Comparison of ENCODE assay signal across 8 mouse cellular contexts in genomic region chr2:32236760-32237487, GRCm38 (mm10). TPM values are rescaled to one million over a fixed set of nuclear protein-coding genes. Genes with fewer than 3 reads are reported as not detected.
A peak's percentile ranks its signal among the peaks of the same experiment; 100 is the strongest.
DNase-seq lines count a peak whose midpoint lies in the region; ATAC-seq and TF ChIP-seq lines count a peak whose summit lies in the region.

No protein-coding gene starts in this region.

- DNase-seq in gastrocnemius, adult 18-20 months (ENCODE audit: low spot score) = peak; percentile 58
- DNase-seq in gastrocnemius, adult 8-10 months (ENCODE audit: low spot score in 2 of 2) = no peak
- DNase-seq in heart, postnatal 14 days = peak; percentile 42 to 50
- DNase-seq in kidney, postnatal 4 days = peak; percentile 66 to 75
- peak; percentile 59 for DNase-seq in lung, postnatal 25 days (ENCODE audit: low spot score)
- peak; percentile 33 for DNase-seq in right cerebral cortex, postnatal 25 days

- H3K27ac ChIP-seq in bone marrow macrophage, adult 2 months (ENCODE audit: insufficient read depth, low read depth, low read length) = peak overlapping the region; percentile 51
- peak overlapping the region; percentile 95 for H3K27ac ChIP-seq in embryonic facial prominence, embryonic 15.5 days (replicated peaks)

- intact Hi-C loops in heart, postnatal 14 days (cut with DNase I) = loop anchor here (2.0 kb wide), 1 partner anchor 46 kb away; no protein-coding TSS in a partner anchor

- H3K9me3 ChIP-seq in embryonic facial prominence, embryonic 15.5 days (replicated peaks) = no peaks in the 10 kb centered on the region

- no peak for TF ChIP-seq CTCF in bone marrow macrophage, adult 2 months (IDR thresholded peaks at IDR 0.05; ENCODE audit: low read depth, low read length)

- peak overlapping the region; percentile 76 for H3K9ac ChIP-seq in embryonic facial prominence, embryonic 15.5 days

- no peaks in the 10 kb centered on the region for H3K27me3 ChIP-seq in embryonic facial prominence, embryonic 15.5 days

- H3K4me3 ChIP-seq in bone marrow macrophage, adult 2 months (ENCODE audit: insufficient read depth, low read length) = peak overlapping the region; percentile 78
- H3K4me3 ChIP-seq in embryonic facial prominence, embryonic 15.5 days (replicated peaks) = peak overlapping the region; percentile 74

- peak overlapping the region; percentile 84 for H3K4me2 ChIP-seq in embryonic facial prominence, embryonic 15.5 days (replicated peaks)

- peaks cover 7% of the 10 kb centered on the region; the same call in 1 of the 2 replicates for H3K4me1 ChIP-seq in bone marrow macrophage, adult 2 months (ENCODE audit: control insufficient read depth, insufficient read depth, low read length)
- H3K4me1 ChIP-seq in embryonic facial prominence, embryonic 15.5 days = peaks cover 26% of the 10 kb centered on the region

- under 1% methylated on average over 20 of the region's 20 CpGs for WGBS in embryonic facial prominence, embryonic 15.5 days

- H3K36me3 ChIP-seq in embryonic facial prominence, embryonic 15.5 days = peaks cover 31% of the 10 kb centered on the region

- no peak for TF ChIP-seq POLR2A in bone marrow macrophage, adult 2 months (IDR thresholded peaks at IDR 0.05; ENCODE audit: borderline replicate concordance, low read depth, low read length)

- no peak for ATAC-seq in embryonic facial prominence, embryonic 15.5 days (ENCODE audit: insufficient number of reproducible peaks, low FRiP score, low TSS enrichment, low read depth)

RNA-seq across cellular contexts. Expression of gene Pomt1, which starts 0.5 kb away (rescaled TPM):
- total RNA-seq in gastrocnemius, adult 18-20 months (2021) = 10 to 100 TPM; 10.2 to 11.1 TPM
- 10 to 100 TPM in 3 of 4 experiments, 1 to 10 TPM in 1; 10.0 to 12.5 (median 11.9) TPM for total RNA-seq in gastrocnemius, adult 8-10 months (2022)
- polyA plus RNA-seq in bone marrow macrophage, adult 2 months (2012; ENCODE audit: insufficient read depth, insufficient read length, missing spikeins) = 21.1 and 23.3 TPM in 2 replicates
- 25.1 and 26.3 TPM in 2 replicates for polyA plus RNA-seq in embryonic facial prominence, embryonic 15.5 days (2015; fragmentation: Nextera tagmentation; extraction: Ambion mirVana)
- total RNA-seq in heart, postnatal 14 days (2021) = 10 to 100 TPM; 11.7 to 13.4 TPM

RNA-seq across cellular contexts. Expression of gene Uck1, which starts 23.0 kb away (rescaled TPM):
- 10 to 100 TPM; 11.4 to 11.6 TPM for total RNA-seq in gastrocnemius, adult 18-20 months (2021)
- total RNA-seq in gastrocnemius, adult 8-10 months (2022) = 10 to 100 TPM; 10.1 to 10.9 (median 10.7) TPM
- polyA plus RNA-seq in bone marrow macrophage, adult 2 months (2012; ENCODE audit: insufficient read depth, insufficient read length, missing spikeins) = 28.7 and 32.9 TPM in 2 replicates
- polyA plus RNA-seq in embryonic facial prominence, embryonic 15.5 days (2015; fragmentation: Nextera tagmentation; extraction: Ambion mirVana) = 66.9 and 67.1 TPM in 2 replicates
- total RNA-seq in heart, postnatal 14 days (2021) = 10 to 100 TPM; 26.1 to 26.7 TPM

RNA-seq across cellular contexts. Expression of gene Golga2, which starts 50.3 kb away (rescaled TPM):
- total RNA-seq in gastrocnemius, adult 18-20 months (2021) = 10 to 100 TPM; 56.7 to 56.9 TPM
- total RNA-seq in gastrocnemius, adult 8-10 months (2022) = 10 to 100 TPM; 50.1 to 62.3 (median 53.8) TPM
- 44.9 and 47.3 TPM in 2 replicates for polyA plus RNA-seq in bone marrow macrophage, adult 2 months (2012; ENCODE audit: insufficient read depth, insufficient read length, missing spikeins)
- 31.6 and 33.9 TPM in 2 replicates for polyA plus RNA-seq in embryonic facial prominence, embryonic 15.5 days (2015; fragmentation: Nextera tagmentation; extraction: Ambion mirVana)
- 10 to 100 TPM; 67.9 to 70.5 TPM for total RNA-seq in heart, postnatal 14 days (2021)

RNA-seq across cellular contexts. Expression of gene Swi5, which starts 51.0 kb away (rescaled TPM):
- total RNA-seq in gastrocnemius, adult 18-20 months (2021) = 100 to 1,000 TPM; 143 to 148 TPM
- total RNA-seq in gastrocnemius, adult 8-10 months (2022) = 100 to 1,000 TPM; 137 to 150 (median 140) TPM
- polyA plus RNA-seq in bone marrow macrophage, adult 2 months (2012; ENCODE audit: insufficient read depth, insufficient read length, missing spikeins) = 168 and 170 TPM in 2 replicates
- 450 and 462 TPM in 2 replicates for polyA plus RNA-seq in embryonic facial prominence, embryonic 15.5 days (2015; fragmentation: Nextera tagmentation; extraction: Ambion mirVana)
- 100 to 1,000 TPM; 153 to 156 TPM for total RNA-seq in heart, postnatal 14 days (2021)

Comparison
In these comparisons a context has a peak if more than half of its experiments do, and no peak if none do; other contexts are left out.
1. DNase-seq: peak in gastrocnemius, adult 18-20 months (single experiment), heart, postnatal 14 days (2 of 2), kidney, postnatal 4 days (2 of 2), lung, postnatal 25 days (single experiment) and right cerebral cortex, postnatal 25 days (single experiment); none in gastrocnemius, adult 8-10 months (0 of 2).